Mouse (Mus musculus) gastrocnemius, adult 2 months (tissue): ENCODE measurements at regions not wholly inside any gene's neighbourhood (a gene's known extent, or its start where the extent isn't known, plus 50 kb on each side); places are given as distances from the start of the nearest gene placed in this dataset.

Experiments
- DNase-seq: peaks from one replicate; pipeline ENCODE4 v3.0.0; 2022
- H3K27ac ChIP-seq: fragments of 200-600 bp; 2 replicates; pipeline ENCODE4 v1.8.1; 2022; ENCODE audit warnings: mild to moderate bottlenecking
- H3K4me3 ChIP-seq: fragments of 200-600 bp; 2 replicates; pipeline ENCODE4 v1.8.1; 2022; ENCODE audit warnings: mild to moderate bottlenecking, moderate library complexity
- CTCF ChIP-seq: fragments of 200-600 bp; IDR thresholded peaks from 2 replicates; pipeline ENCODE4 v1.8.1; 2022; ENCODE audit warnings: antibody characterized with exemption, mild to moderate bottlenecking, moderate library complexity
- intact Hi-C: fragments of 180-260 bp; cut with DNase I; formaldehyde crosslinking; loops from one replicate; pipeline ENCODE4 v1.15.1; 2025

- intact Hi-C loops: no loop called here
- TF ChIP-seq CTCF: no peak
- Histone ChIP-seq H3K4me3 (no peak overlapping the region), H3K27ac (no peak overlapping the region)
- no peak for DNase-seq
Measured at GRCm38 (mm10) chr12:77179138-77179537, 58.8 kb upstream of the Fut8 start.

GRCm38 (mm10) chr12:77177811-77178578, 59.9 kb upstream of the Fut8 start:
- no peak for TF ChIP-seq CTCF
- peak overlapping the region; percentile 20 for H3K27ac ChIP-seq
- intact Hi-C loops: no loop called here
- no peak overlapping the region for H3K4me3 ChIP-seq
- DNase-seq: no peak

- DNase-seq: no peak
- Histone ChIP-seq H3K27ac (no peak overlapping the region), H3K4me3 (no peak overlapping the region)
- intact Hi-C loops: no loop called here
- TF ChIP-seq CTCF: no peak
Measured at GRCm38 (mm10) chr12:77177303-77177702, 60.6 kb upstream of the Fut8 start.

GRCm38 (mm10) chr12:77174032-77174431, 63.9 kb upstream of the Fut8 start:
- intact Hi-C loops: no loop called here
- Histone ChIP-seq H3K4me3 (no peak overlapping the region), H3K27ac (no peak overlapping the region)
- TF ChIP-seq CTCF: no peak
- no peak for DNase-seq

- no peak for DNase-seq
Measured at GRCm38 (mm10) chr12:77172540-77172939, 65.4 kb upstream of the Fut8 start.

GRCm38 (mm10) chr12:77170257-77170656, 67.7 kb upstream of the Fut8 start:
- DNase-seq: no peak
- intact Hi-C loops: no loop called here
- H3K27ac ChIP-seq: no peak overlapping the region
- H3K4me3 ChIP-seq: no peak overlapping the region
- no peak for TF ChIP-seq CTCF

More at GRCm38 (mm10) chr12:77172540-77172939, 65.4 kb upstream of the Fut8 start:
- TF ChIP-seq CTCF: no peak
- Histone ChIP-seq H3K4me3 (no peak overlapping the region), H3K27ac (no peak overlapping the region)
- intact Hi-C loops: no loop called here

GRCm38 (mm10) chr12:77168367-77168766, 69.6 kb upstream of the Fut8 start:
- Histone ChIP-seq H3K4me3 (no peak overlapping the region), H3K27ac (no peak overlapping the region)
- intact Hi-C loops: no loop called here
- no peak for DNase-seq
- TF ChIP-seq CTCF: no peak

- TF ChIP-seq CTCF: no peak
- Histone ChIP-seq H3K4me3 (no peak overlapping the region), H3K27ac (no peak overlapping the region)
- no peak for DNase-seq
- intact Hi-C loops: no loop called here
Measured at GRCm38 (mm10) chr12:77156698-77157097, 81.2 kb upstream of the Fut8 start.

- H3K4me3 ChIP-seq: no peak overlapping the region
- no peak overlapping the region for H3K27ac ChIP-seq
- DNase-seq: no peak
- TF ChIP-seq CTCF: no peak
- intact Hi-C loops: no loop called here
Measured at GRCm38 (mm10) chr12:77155626-77156025, 82.3 kb upstream of the Fut8 start.

GRCm38 (mm10) chr12:77151471-77151870, 86.5 kb upstream of the Fut8 start:
- intact Hi-C loops: no loop called here
- Histone ChIP-seq H3K27ac (no peak overlapping the region), H3K4me3 (no peak overlapping the region)
- TF ChIP-seq CTCF: no peak
- DNase-seq: no peak

- no peak for DNase-seq
- intact Hi-C loops: no loop called here
- H3K4me3 ChIP-seq: no peak overlapping the region
- no peak for TF ChIP-seq CTCF
- no peak overlapping the region for H3K27ac ChIP-seq
Measured at GRCm38 (mm10) chr12:77149835-77150234, 88.1 kb upstream of the Fut8 start.

- DNase-seq: no peak
- no peak for TF ChIP-seq CTCF
- no peak overlapping the region for H3K27ac ChIP-seq
- intact Hi-C loops: no loop called here
- H3K4me3 ChIP-seq: no peak overlapping the region
Measured at GRCm38 (mm10) chr12:77148146-77148545, 89.8 kb upstream of the Fut8 start.

- intact Hi-C loops: no loop called here
- Histone ChIP-seq H3K27ac (no peak overlapping the region), H3K4me3 (no peak overlapping the region)
- no peak for TF ChIP-seq CTCF
- no peak for DNase-seq
Measured at GRCm38 (mm10) chr12:77143958-77144357, 94.0 kb upstream of the Fut8 start.

GRCm38 (mm10) chr12:77143521-77143920, 94.4 kb upstream of the Fut8 start:
- intact Hi-C loops: no loop called here
- no peak overlapping the region for H3K27ac ChIP-seq
- no peak for TF ChIP-seq CTCF
- no peak overlapping the region for H3K4me3 ChIP-seq
- DNase-seq: no peak
